Mouse (Mus musculus) cerebellum, adult 9-10 months (tissue): ENCODE measurements around the gene Wdr45.

Experiments
- DNase-seq: peaks from one replicate; pipeline ENCODE4 v3.0.0; 2022

Wdr45 gene

DNA sequence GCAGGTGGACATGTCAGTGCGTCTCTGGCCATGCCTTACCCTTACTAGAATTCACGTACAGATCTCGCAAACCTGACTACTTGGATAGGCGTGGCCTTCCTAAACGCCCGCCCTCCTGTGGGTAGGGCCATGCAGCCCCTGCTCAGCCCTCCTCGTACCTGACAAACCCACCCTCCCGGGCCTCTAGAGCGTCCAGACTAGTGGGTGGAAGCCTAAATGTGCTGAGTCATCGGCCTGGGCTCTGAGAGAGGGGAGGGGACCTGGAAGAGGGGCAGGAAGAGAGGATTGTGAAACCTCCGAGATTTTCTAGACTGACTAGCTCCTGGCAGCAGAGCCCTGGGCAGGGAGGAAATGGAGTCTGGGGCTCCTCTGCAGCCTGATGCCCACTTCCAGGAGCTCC, 51.6 kb downstream of the Wdr45 start:
- peak; percentile 24 for DNase-seq

DNA sequence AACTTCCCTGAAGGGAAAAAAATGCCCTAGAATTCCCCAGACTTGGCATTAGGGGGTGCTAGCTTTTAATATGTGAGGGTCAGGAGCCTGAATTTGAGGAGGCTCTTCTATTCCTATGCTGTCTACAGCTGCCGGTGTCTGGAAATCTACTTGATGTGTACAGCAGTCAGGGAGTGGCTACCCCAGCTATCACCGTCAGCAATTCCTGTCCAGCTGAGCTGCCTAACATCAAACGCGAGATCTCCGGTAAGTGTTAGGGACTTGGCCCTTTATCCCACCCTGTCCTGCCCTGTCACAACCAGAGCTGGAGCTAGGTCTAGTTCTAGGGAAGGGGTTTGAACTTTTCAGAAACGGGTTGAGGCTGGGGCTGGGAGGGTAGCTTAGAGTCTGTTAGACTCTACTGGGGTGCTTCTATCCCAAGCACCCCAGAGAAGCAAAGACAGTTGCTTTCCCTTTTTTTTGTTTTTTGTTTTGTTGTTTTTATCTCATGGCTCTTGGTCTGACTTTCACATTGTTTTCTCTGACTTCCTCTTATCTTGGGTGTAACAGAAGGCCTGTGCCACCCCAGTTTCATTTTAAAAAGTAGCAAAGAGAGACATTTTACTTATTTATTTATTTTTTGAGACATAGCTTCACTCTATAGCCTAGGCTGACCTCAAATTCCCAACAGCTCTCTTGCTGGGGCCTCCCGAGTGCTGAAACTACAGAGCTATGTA, 55.3 kb downstream of the Wdr45 start:
- no peak for DNase-seq

DNA sequence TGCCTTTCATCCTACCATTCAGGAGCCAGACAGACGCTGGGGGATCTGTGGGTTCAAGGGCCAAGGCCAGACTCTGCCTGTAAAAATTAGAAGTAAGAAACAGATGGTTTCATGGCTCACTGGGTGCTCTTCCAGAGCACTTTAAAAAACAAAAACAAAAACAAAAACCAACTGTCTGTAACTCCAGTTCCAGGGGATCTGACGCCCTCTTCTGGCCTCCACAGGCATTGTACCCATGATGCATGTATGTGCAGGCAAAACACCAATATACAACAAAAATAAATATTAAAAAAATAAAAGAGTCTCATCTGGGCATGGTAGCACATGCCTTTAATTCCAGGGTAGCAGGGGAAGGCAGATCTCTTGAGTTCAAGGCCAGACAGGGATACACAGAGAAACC, 58.6 kb downstream of the Wdr45 start:
- DNase-seq: peak; percentile 43

DNA sequence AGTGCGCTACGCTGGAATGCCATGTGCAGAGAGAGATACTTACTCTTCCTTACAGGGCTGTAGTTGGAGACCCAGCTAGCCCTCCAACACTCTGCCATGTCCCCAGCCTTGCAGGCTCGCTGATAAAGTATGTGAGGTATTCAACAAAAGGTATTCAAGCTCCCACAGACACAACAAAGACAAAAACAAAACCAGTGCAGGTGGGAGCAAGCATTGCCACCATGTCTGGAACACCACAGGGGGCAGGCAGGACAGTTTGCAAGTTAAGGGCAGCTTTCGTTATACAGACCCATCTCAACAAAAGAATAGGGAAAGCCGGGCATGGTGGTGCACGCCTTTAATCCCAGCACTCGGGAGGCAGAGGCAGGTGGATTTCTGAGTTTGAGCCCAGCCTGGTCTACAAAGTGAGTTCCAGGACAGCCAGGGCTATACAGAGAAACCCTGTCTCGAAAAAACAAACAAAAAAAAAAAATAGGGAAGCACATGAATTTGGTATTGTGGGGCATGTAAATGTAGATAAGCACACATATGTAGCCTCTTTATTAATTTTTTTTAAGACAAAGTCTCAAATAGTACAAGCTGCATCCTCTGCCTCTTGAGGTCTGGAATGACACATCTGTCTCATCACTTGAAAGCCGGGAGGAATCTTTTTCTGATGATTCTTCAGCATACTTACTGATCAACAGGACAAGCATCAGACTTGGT, 61.5 kb downstream of the Wdr45 start:
- no peak for DNase-seq

DNA sequence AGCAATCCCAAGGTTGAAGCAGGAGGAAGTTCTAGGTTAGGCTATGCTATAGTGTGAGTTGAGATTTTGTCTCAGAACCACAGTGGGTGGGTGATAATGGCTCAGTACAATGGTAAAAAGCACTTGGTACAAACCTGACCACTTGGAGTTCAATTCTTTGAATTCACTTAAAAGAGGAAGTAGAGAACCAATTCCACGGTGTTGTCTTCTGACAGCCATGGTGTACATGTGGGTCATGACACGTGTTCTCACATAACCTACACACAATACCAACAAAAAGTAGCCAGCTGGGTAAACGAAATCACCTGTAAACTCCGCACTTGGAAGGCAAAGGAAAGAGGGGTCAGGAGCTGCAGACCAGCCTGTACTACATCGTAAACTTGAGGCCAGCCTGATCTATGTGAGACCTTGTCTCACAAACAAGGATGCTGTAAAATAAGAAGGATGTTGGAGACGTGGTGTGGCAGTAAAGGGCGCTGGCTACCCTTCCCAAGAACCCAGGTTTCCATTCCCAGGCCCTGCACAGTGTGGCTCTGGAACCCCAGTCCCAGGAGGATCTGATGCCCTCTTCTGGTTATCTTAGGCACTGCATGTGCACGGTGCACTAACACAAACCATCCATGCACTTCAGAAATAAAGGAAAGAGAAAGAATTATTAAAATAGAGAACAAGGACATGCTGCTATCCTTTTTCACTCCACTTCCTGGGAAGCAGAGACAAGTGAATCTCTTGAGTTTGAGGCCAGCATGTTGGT, 62.4 kb downstream of the Wdr45 start:
- peak; percentile 68 for DNase-seq
